Mouse (Mus musculus): ENCODE data around the gene Cideb. TPM values are rescaled to one million over a fixed set of nuclear protein-coding genes. Genes with fewer than 3 reads are reported as not detected.

Gene Cideb
- polyA plus RNA-seq, 1 experiment from 2014 or later = 0.18 TPM

DNA sequence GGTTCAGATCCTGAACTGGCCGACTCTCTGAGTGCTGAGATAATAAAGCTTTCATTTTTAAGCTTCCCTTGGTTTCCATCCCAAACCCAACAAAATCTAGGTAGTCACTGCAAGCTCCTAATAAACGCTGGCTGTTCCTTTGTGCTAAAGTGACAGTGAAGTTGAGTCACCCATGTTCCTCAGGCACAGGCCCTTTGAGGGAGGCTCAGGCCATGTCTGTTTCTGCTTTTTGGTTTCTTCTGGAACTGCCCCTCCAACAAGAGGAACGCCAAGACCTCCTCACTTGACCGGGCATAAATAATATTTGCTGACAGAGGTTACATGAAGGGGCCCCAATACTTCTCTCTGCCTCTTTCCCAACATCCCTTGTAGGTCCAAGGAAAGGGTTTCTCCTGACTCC is 22.5 kb downstream of the Cideb start:
- no peak for ATAC-seq (ENCODE audit: insufficient number of reproducible peaks, insufficient read depth, low FRiP score, low TSS enrichment, low read depth)
- Histone ChIP-seq H3K27ac (no peak overlapping the region), H3K36me3 (peaks cover 34% of the 10 kb centered on the region), H3K4me3 (no peak overlapping the region), H3K4me1 (no peaks in the 10 kb centered on the region), H3K27me3 (no peaks in the 10 kb centered on the region), H3K9ac (no peak overlapping the region), H3K4me2 (no peak overlapping the region), H3K9me3 (no peaks in the 10 kb centered on the region)
- 89% methylated on average over 4 of the region's 4 CpGs for WGBS

DNA sequence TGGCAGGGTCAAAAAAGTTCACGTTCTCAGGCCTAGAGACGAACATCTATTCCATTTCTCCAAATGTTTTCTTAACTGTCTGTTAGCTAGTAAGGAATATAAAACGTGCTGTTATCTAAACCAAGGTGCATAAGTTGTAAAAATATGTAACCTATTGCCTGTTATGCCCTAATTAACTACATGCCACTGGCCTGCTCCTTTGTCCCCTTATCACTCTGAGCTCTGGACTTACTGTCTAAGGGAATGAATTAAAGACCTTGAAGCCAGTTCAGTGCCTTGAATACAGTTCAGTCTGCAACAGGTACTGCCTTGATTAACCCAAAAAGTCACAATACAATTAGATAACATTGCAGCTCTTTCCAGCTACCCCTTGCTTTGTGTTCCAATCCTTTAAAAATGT is 22.9 kb downstream of the Cideb start:
- 77% methylated on average over 3 of the region's 3 CpGs for WGBS
- Histone ChIP-seq H3K36me3 (peaks cover 30% of the 10 kb centered on the region), H3K4me3 (no peak overlapping the region), H3K27me3 (no peaks in the 10 kb centered on the region), H3K9ac (no peak overlapping the region), H3K27ac (no peak overlapping the region), H3K4me1 (no peaks in the 10 kb centered on the region), H3K9me3 (no peaks in the 10 kb centered on the region), H3K4me2 (no peak overlapping the region)
- no peak for ATAC-seq (ENCODE audit: insufficient number of reproducible peaks, insufficient read depth, low FRiP score, low TSS enrichment, low read depth)

- Histone ChIP-seq H3K4me2 (no peak overlapping the region), H3K9me3 (no peaks in the 10 kb centered on the region), H3K36me3 (peaks cover 25% of the 10 kb centered on the region), H3K27me3 (no peaks in the 10 kb centered on the region), H3K4me3 (no peak overlapping the region), H3K27ac (no peak overlapping the region), H3K9ac (no peak overlapping the region), H3K4me1 (no peaks in the 10 kb centered on the region)
- 70% methylated on average over 7 of the region's 7 CpGs for WGBS
- ATAC-seq (ENCODE audit: insufficient number of reproducible peaks, insufficient read depth, low FRiP score, low TSS enrichment, low read depth) = no peak
These were observed 23.4 kb downstream of the Cideb start for GRCm38 (mm10) chr14:55734869-55735268.

DNA sequence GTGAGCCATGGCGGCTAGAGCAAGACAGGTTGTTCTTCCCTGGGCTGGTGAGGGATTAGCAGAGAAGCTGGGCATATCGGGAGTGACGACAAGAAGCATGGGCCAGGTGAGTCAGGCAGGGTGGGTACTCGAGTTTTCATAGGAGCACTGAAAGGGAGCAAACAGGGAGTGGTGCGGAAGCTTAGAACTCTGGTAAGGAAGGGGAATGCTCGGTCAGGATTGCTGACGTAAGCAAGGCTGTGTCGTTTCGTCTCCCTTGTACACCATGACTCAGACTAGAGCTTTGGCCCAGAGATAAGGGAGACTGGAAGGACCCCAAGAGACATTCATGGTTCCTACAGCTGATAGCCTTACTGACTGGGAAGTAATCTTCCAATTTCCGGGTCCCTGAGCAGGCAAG is 24.4 kb downstream of the Cideb start:
- Histone ChIP-seq H3K27me3 (no peaks in the 10 kb centered on the region), H3K27ac (no peak overlapping the region), H3K4me3 (no peak overlapping the region), H3K4me1 (no peaks in the 10 kb centered on the region), H3K9ac (no peak overlapping the region), H3K36me3 (peaks cover 15% of the 10 kb centered on the region), H3K9me3 (no peaks in the 10 kb centered on the region), H3K4me2 (no peak overlapping the region)
- WGBS = 78% methylated on average over 10 of the region's 10 CpGs
- no peak for ATAC-seq (ENCODE audit: insufficient number of reproducible peaks, insufficient read depth, low FRiP score, low TSS enrichment, low read depth)

GRCm38 (mm10) chr14:55730531-55731032 is 27.7 kb downstream of the Cideb start:
- 0 out of 2 replicates have a peak, but pooled peaks cover 3% of the 10 kb centered on the region for H3K27me3 ChIP-seq
- 80% methylated on average over 7 of the region's 7 CpGs for WGBS
- no peaks in the 10 kb centered on the region for H3K36me3 ChIP-seq
- 0 out of 2 replicates have a peak overlapping the region, but pooled peaks have one; percentile 23 for H3K9ac ChIP-seq
- H3K4me1 ChIP-seq = no peaks in the 10 kb centered on the region
- ATAC-seq (ENCODE audit: insufficient number of reproducible peaks, insufficient read depth, low FRiP score, low TSS enrichment, low read depth) = no peak
- no peak overlapping the region for H3K27ac ChIP-seq
- H3K4me2 ChIP-seq = no peak overlapping the region
- no peak overlapping the region for H3K4me3 ChIP-seq
- no peaks in the 10 kb centered on the region for H3K9me3 ChIP-seq

DNA sequence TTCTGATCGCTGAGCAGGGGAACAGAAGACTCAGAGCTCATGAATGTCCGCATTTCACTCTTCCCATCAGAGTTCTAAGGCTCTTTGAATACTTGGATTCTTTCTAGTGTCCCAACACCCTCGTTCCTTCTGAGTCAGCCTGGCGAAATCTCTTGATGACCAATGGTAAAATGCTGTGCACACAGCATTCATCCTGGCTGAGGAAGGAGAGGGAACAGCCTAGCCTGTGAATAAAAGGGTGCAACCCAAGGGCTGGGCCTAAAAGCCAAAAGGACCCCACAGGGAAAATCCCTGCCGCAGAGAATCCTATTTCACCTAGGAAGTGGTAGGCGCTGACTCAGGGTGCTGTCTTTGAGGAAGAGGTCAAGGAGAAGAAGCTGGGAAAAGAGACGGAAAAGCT is 28.1 kb downstream of the Cideb start:
- H3K27me3 ChIP-seq = 0 out of 2 replicates have a peak, but pooled peaks cover 3% of the 10 kb centered on the region
- no peak overlapping the region for H3K4me2 ChIP-seq
- H3K36me3 ChIP-seq = no peaks in the 10 kb centered on the region
- ATAC-seq (ENCODE audit: insufficient number of reproducible peaks, insufficient read depth, low FRiP score, low TSS enrichment, low read depth) = no peak
- no peaks in the 10 kb centered on the region for H3K9me3 ChIP-seq
- no peak overlapping the region for H3K27ac ChIP-seq
- no peaks in the 10 kb centered on the region for H3K4me1 ChIP-seq
- 0 out of 2 replicates have a peak overlapping the region, but pooled peaks have one; percentile 23 for H3K9ac ChIP-seq
- H3K4me3 ChIP-seq = no peak overlapping the region
- WGBS = 74% methylated on average over 7 of the region's 7 CpGs

GRCm38 (mm10) chr14:55727889-55728685 is 30.2 kb downstream of the Cideb start:
- 0 out of 2 replicates have a peak, but pooled peaks cover 3% of the 10 kb centered on the region for H3K27me3 ChIP-seq
- no peaks in the 10 kb centered on the region; the same call in 1 of the 2 replicates for H3K4me1 ChIP-seq
- H3K9ac ChIP-seq = no peak overlapping the region
- no peak for ATAC-seq (ENCODE audit: insufficient number of reproducible peaks, insufficient read depth, low FRiP score, low TSS enrichment, low read depth)
- H3K27ac ChIP-seq = no peak overlapping the region
- no peaks in the 10 kb centered on the region for H3K36me3 ChIP-seq
- no peaks in the 10 kb centered on the region for H3K9me3 ChIP-seq
- 73% methylated on average over 8 of the region's 8 CpGs for WGBS
- no peak overlapping the region for H3K4me3 ChIP-seq
- H3K4me2 ChIP-seq = no peak overlapping the region

GRCm38 (mm10) chr14:55726261-55726660 is 32.0 kb downstream of the Cideb start:
- H3K36me3 ChIP-seq = no peaks in the 10 kb centered on the region
- H3K4me2 ChIP-seq = no peak overlapping the region
- ATAC-seq (ENCODE audit: insufficient number of reproducible peaks, insufficient read depth, low FRiP score, low TSS enrichment, low read depth) = no peak
- no peak overlapping the region for H3K9ac ChIP-seq
- no peak overlapping the region for H3K27ac ChIP-seq
- no peak overlapping the region for H3K4me3 ChIP-seq
- H3K27me3 ChIP-seq = 0 out of 2 replicates have a peak, but pooled peaks cover 3% of the 10 kb centered on the region
- no peaks in the 10 kb centered on the region for H3K9me3 ChIP-seq
- H3K4me1 ChIP-seq = peaks cover 2% of the 10 kb centered on the region

- Histone ChIP-seq H3K36me3 (peaks cover 4% of the 10 kb centered on the region), H3K4me2 (no peak overlapping the region), H3K4me3 (no peak overlapping the region), H3K27ac (no peak overlapping the region), H3K4me1 (peaks cover 9% of the 10 kb centered on the region), H3K9ac (no peak overlapping the region), H3K9me3 (no peaks in the 10 kb centered on the region), H3K27me3 (0 out of 2 replicates have a peak, but pooled peaks cover 3% of the 10 kb centered on the region)
- no peak for ATAC-seq (ENCODE audit: insufficient number of reproducible peaks, insufficient read depth, low FRiP score, low TSS enrichment, low read depth)
- WGBS = 62% methylated on average over 8 of the region's 8 CpGs
These were observed 33.8 kb downstream of the Cideb start for GRCm38 (mm10) chr14:55724411-55724871.

- no peaks in the 10 kb centered on the region for H3K9me3 ChIP-seq
- 0 out of 2 replicates have a peak, but pooled peaks cover 3% of the 10 kb centered on the region for H3K27me3 ChIP-seq
- 90% methylated on average over 7 of the region's 7 CpGs for WGBS
- H3K9ac ChIP-seq = no peak overlapping the region
- no peak overlapping the region for H3K27ac ChIP-seq
- no peak overlapping the region for H3K4me3 ChIP-seq
- no peak for ATAC-seq (ENCODE audit: insufficient number of reproducible peaks, insufficient read depth, low FRiP score, low TSS enrichment, low read depth)
- no peak overlapping the region for H3K4me2 ChIP-seq
- peaks cover 9% of the 10 kb centered on the region for H3K4me1 ChIP-seq
- peaks cover 14% of the 10 kb centered on the region for H3K36me3 ChIP-seq
These were observed 34.8 kb downstream of the Cideb start for GRCm38 (mm10) chr14:55723433-55723832.

- no peaks in the 10 kb centered on the region for H3K9me3 ChIP-seq
- peaks cover 9% of the 10 kb centered on the region for H3K4me1 ChIP-seq
- peak overlapping the region; percentile 71; the same call in 1 of the 2 replicates for H3K27ac ChIP-seq
- peak overlapping the region; percentile 74 for H3K4me2 ChIP-seq
- no peaks in the 10 kb centered on the region for H3K27me3 ChIP-seq
- H3K36me3 ChIP-seq = peaks cover 21% of the 10 kb centered on the region
- 47% methylated on average over 8 of the region's 8 CpGs for WGBS
- H3K9ac ChIP-seq = peak overlapping the region; percentile 79
- no peak for ATAC-seq (ENCODE audit: insufficient number of reproducible peaks, insufficient read depth, low FRiP score, low TSS enrichment, low read depth)
- peak overlapping the region; percentile 84 for H3K4me3 ChIP-seq
These were observed 35.8 kb downstream of the Cideb start for GRCm38 (mm10) chr14:55722438-55722945.
